Mouse (Mus musculus) 3T3-L1 (cell line): ENCODE results near the gene Ldlr.
A peak's percentile ranks its signal among the peaks of the same experiment; 100 is the strongest.
"Not testable (repeated sequence)": the region's sequence is repeated elsewhere in the genome, so short reads cannot be mapped to it uniquely, and the experiment has no call there.

Experiments used
- DNase-seq: peaks from one replicate; pipeline ENCODE4 v3.0.0-alpha.2; 2015; ENCODE audit warnings: low read depth, low spot score

Ldlr gene

GRCm38 (mm10) chr9:21788234-21788633, 65.0 kb downstream of the Ldlr start:
- DNase-seq: no peak

- DNase-seq: peak; percentile 97
Measured at GRCm38 (mm10) chr9:21791861-21792260, 68.6 kb downstream of the Ldlr start.

- peak; percentile 74 for DNase-seq
Measured at GRCm38 (mm10) chr9:21792644-21793043, 69.4 kb downstream of the Ldlr start.

- not testable (repeated sequence) for DNase-seq
Measured at GRCm38 (mm10) chr9:21793507-21793906, 70.2 kb downstream of the Ldlr start.

- DNase-seq: no peak
Measured at GRCm38 (mm10) chr9:21794344-21794834, 71.1 kb downstream of the Ldlr start.

- DNase-seq: no peak
Measured at GRCm38 (mm10) chr9:21794925-21795324, 71.6 kb downstream of the Ldlr start.

- no peak for DNase-seq
Measured at GRCm38 (mm10) chr9:21795579-21795978, 72.3 kb downstream of the Ldlr start.

- DNase-seq: peak; percentile 31
Measured at GRCm38 (mm10) chr9:21796259-21796658, 73.0 kb downstream of the Ldlr start.

GRCm38 (mm10) chr9:21796919-21797318, 73.6 kb downstream of the Ldlr start:
- DNase-seq: no peak

GRCm38 (mm10) chr9:21797921-21798344, 74.7 kb downstream of the Ldlr start:
- DNase-seq: peak; percentile 61

GRCm38 (mm10) chr9:21798345-21799009, 75.2 kb downstream of the Ldlr start, which contains the start of gene Kank2:
Kank2 (minus strand) TSS chr9:21798744.
- DNase-seq: peak; percentile 70

GRCm38 (mm10) chr9:21799010-21799350, 75.7 kb downstream of the Ldlr start:
- no peak for DNase-seq
